23 mouse cellular contexts compared by ENCODE assay signal in the genomic region with DNA sequence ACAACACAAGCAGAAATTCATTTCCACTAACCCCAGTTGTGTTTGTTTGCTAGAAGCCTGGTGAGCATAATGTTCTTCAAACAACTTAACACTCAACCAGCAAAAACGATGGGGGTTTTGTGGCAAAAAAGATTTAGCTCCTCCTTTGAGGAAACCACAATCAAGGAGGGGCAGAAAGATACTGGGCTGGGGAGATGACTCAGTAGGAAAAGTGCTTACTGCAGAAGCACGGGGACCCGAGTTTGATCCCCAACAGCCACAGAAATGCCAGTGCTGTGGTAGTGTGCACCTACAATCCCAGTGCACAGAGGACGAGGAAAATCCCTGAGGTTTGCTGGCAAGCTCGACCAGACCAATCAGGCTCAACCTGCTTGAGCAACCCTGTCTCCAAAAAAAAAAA.
A peak's percentile ranks its signal among the peaks of the same experiment; 100 is the strongest.
DNase-seq lines count a peak whose midpoint lies in the region; ATAC-seq and TF ChIP-seq lines count a peak whose summit lies in the region.
"Had no signal": no experiment of that assay in that cellular context is flagged by ENCODE, and none has a peak within 500 bp of the region (broad histone marks: within the 10 kb centered on the region; RNA-seq: fewer than 3 reads in every experiment).

No protein-coding gene starts in this region.

- WGBS in macrophage (ENCODE audit: missing documents): 6% methylated on average over 5 of the region's 5 CpGs
- 76% methylated on average over 5 of the region's 5 CpGs for WGBS in midbrain, embryonic 13.5 days
- 19% methylated on average over 5 of the region's 5 CpGs for WGBS in liver, postnatal 0 days (ENCODE audit: insufficient replicate concordance)

- no peaks in the 10 kb centered on the region for H3K36me3 ChIP-seq in macrophage (ENCODE audit: inconsistent target)
- H3K36me3 ChIP-seq in midbrain, embryonic 13.5 days: no peaks in the 10 kb centered on the region
- H3K36me3 ChIP-seq in liver, postnatal 0 days (replicated peaks; ENCODE audit: insufficient read depth, low read length): no peaks in the 10 kb centered on the region
- H3K36me3 ChIP-seq: embryonic facial prominence, embryonic 15.5 days; forebrain, embryonic 10.5 days; limb, embryonic 13.5 days; liver, embryonic 15.5 days; midbrain, embryonic 12.5 days had no signal

- H3K9ac ChIP-seq in midbrain, embryonic 13.5 days (replicated peaks): no peak overlapping the region
- H3K9ac ChIP-seq in liver, postnatal 0 days (replicated peaks): no peak overlapping the region
- H3K9ac ChIP-seq: embryonic facial prominence, embryonic 15.5 days; limb, embryonic 13.5 days; liver, embryonic 15.5 days; midbrain, embryonic 12.5 days had no signal

- H3K4me2 ChIP-seq in midbrain, embryonic 13.5 days (replicated peaks): no peak overlapping the region
- no peak overlapping the region for H3K4me2 ChIP-seq in liver, postnatal 0 days (ENCODE audit: low read depth, low read length)
- H3K4me2 ChIP-seq: embryonic facial prominence, embryonic 15.5 days; heart, embryonic 11.5 days; limb, embryonic 13.5 days; liver, embryonic 15.5 days; midbrain, embryonic 12.5 days had no signal

- peak; percentile 71 for DNase-seq in thymus, postnatal 0 days (ENCODE audit: low spot score)
- no peak for DNase-seq in thymus, postnatal 36 days
- no peak for DNase-seq in layer of hippocampus, postnatal 25 days (ENCODE audit: extremely low spot score in 1 of 2, low spot score in 1 of 2)
- no peak for DNase-seq in right cerebral cortex, postnatal 14 days
- DNase-seq in liver, postnatal 0 days: no peak
- DNase-seq: adrenal gland, postnatal 36 days; B cell, adult 2 months; cerebellum, adult 9-10 months; gastrocnemius, postnatal 25 days; kidney, adult 2 months; kidney, postnatal 14 days; lung, postnatal 10 days; right cerebral cortex, adult 18-20 months had no signal

- H3K4me1 ChIP-seq in midbrain, embryonic 13.5 days (replicated peaks): peaks cover 12% of the 10 kb centered on the region
- H3K4me1 ChIP-seq in liver, postnatal 0 days (ENCODE audit: insufficient read depth): no peaks in the 10 kb centered on the region
- H3K4me1 ChIP-seq: liver, embryonic 15.5 days had no signal

- no peak for TF ChIP-seq CTCF in liver, postnatal 0 days (IDR thresholded peaks at IDR 0.05; ENCODE audit: low read depth)

- TF ChIP-seq EP300 in liver, postnatal 0 days (IDR thresholded peaks at IDR 0.05; ENCODE audit: low read depth): no peak

- no peak overlapping the region for H3K4me3 ChIP-seq in macrophage (ENCODE audit: inconsistent target)
- H3K4me3 ChIP-seq in midbrain, embryonic 13.5 days (replicated peaks): no peak overlapping the region
- no peak overlapping the region for H3K4me3 ChIP-seq in liver, postnatal 0 days (ENCODE audit: low read depth, low read length)
- H3K4me3 ChIP-seq: embryonic facial prominence, embryonic 15.5 days; forebrain, embryonic 10.5 days; limb, embryonic 13.5 days; liver, embryonic 15.5 days; midbrain, embryonic 12.5 days had no signal

- H3K27me3 ChIP-seq in midbrain, embryonic 13.5 days: no peaks in the 10 kb centered on the region
- peaks cover 6% of the 10 kb centered on the region; the same call in 1 of the 2 replicates for H3K27me3 ChIP-seq in liver, postnatal 0 days (ENCODE audit: insufficient read depth, low read length)
- H3K27me3 ChIP-seq: embryonic facial prominence, embryonic 15.5 days; limb, embryonic 13.5 days had no signal

- H3K9me3 ChIP-seq in midbrain, embryonic 13.5 days: no peaks in the 10 kb centered on the region
- H3K9me3 ChIP-seq in liver, postnatal 0 days (ENCODE audit: low read length): no peaks in the 10 kb centered on the region
- H3K9me3 ChIP-seq: embryonic facial prominence, embryonic 15.5 days; forebrain, embryonic 10.5 days; limb, embryonic 13.5 days; liver, embryonic 15.5 days; midbrain, embryonic 12.5 days had no signal

- H3K27ac ChIP-seq in macrophage: peak overlapping the region; percentile 80
- H3K27ac ChIP-seq in midbrain, embryonic 13.5 days: no peak overlapping the region
- H3K27ac ChIP-seq in liver, postnatal 0 days (ENCODE audit: low read depth): no peak overlapping the region
- H3K27ac ChIP-seq: embryonic facial prominence, embryonic 15.5 days; forebrain, embryonic 10.5 days; limb, embryonic 13.5 days; liver, embryonic 15.5 days; midbrain, embryonic 12.5 days had no signal

- no peaks in the 10 kb centered on the region for H3K79me2 ChIP-seq in macrophage (ENCODE audit: inconsistent target)

- peak; percentile 93 for ATAC-seq in activated CD4-positive, CD25-positive, alpha-beta regulatory T cell, adult 4 months
- ATAC-seq in midbrain, embryonic 13.5 days: no peak
- no peak for ATAC-seq in liver, postnatal 0 days
- ATAC-seq: hindbrain, embryonic 16.5 days had no signal
